Mouse (Mus musculus): Measurements from ENCODE around the gene Gucy1a1. TPM values are rescaled to one million over a fixed set of nuclear protein-coding genes. Genes with fewer than 3 reads are reported as not detected.
"Not testable (repeated sequence)": the region's sequence is repeated elsewhere in the genome, so short reads cannot be mapped to it uniquely, and the experiment has no call there.

Gucy1a1 gene
- total RNA-seq (2021), result 10 to 100 TPM; 69.2 to 89.4 TPM

DNA sequence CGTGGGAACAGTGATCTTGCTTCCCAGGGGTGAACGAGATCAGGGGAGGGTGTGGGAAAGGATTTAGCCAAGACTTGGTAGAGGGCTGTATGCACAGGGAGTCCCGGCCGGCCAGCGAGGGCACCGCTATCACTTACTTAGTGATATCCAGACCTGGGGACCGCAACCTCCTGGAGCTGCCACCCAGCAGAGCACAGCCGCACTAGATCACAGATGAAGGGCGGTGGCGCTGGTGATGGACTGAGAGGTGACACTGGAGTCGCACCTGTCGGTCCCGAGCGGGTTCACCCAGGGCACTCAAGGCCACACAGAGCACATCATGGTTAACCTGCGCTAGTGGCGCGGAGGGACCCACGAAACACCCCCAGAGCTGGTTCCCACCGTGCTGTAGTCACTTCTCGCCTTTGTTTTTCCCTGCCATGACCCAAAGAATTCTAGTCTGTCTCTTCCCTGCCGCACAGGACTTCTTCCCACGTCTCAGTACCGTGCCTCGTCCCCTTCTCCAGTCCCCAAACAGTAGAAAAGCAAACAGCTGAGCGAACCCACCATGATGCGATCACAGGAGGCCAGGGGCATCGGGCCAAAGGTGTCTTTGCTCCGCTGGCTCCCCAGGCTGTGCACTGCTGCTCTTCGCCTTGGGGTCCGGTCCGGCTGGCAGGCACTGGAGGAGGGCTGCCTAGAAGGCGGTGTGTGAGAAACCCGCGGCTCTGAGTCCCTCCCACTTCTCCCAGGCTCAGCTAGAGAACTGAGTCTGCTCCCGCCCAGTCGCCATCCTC lies at the start of gene Gucy1a1:
TSS of gene Gucy1a1 (minus strand) at position 664 of the 776 bp plus-strand sequence.
- intact Hi-C loops (cut with DNase I), result no loop called here
- DNase-seq (ENCODE audit: low spot score in 2 of 2), result peak; percentile 62 to 79

DNA sequence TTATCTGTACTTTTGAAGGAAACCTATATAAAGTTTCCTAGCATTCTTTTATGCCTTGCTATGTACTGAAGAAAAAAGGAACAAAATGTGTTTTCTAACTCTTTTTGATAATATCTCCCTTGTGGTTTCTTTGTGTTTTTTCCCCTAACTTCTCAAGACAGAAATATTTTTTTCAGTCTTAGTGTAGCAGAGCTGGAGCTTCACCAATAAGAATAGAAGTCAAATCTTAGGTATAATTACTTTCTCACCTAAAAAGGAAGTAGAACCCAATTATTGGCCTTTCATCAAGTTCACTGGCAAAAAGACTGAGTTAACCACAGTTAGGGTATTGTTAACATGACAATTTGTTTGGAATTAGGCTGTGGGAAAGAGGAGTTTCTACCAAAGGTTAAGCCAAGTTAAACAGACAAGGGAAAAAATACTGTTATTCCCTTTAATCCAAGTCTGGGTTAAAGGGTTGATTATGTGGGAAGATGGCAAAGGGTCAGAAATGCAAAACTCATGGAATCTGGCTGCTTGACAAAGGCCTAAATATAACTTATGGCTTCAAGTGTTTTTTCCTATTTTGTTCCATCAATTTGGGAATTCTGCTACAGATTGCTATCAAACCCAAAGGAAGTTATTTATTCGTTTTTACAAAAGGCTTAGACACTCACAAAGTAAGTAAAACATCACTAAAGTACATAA lies 46.1 kb upstream of the Gucy1a1 start:
- intact Hi-C loops (cut with DNase I), result no loop called here
- DNase-seq (ENCODE audit: low spot score in 2 of 2), result no peak

DNA sequence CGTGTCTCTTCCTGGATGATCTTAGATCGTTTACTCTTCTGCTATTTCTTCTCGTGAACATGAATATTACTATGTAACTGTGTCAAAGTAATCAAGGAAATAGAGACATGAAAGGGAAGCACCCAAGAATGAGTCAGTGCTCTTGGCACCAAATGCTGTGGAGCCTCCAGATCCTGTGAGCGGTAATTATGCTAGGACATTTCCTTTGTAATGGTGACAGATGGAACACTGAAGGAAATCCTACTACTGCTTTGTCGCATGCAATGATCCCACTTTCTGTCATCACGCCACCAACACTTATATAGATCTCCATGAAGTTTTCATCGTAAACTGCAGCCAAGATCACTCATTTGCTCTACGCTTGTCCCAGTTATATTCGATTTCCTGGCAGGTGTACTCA lies 40.0 kb upstream of the Gucy1a1 start:
- peak; percentile 6 to 85 for DNase-seq (ENCODE audit: low spot score in 2 of 2)
- intact Hi-C loops (cut with DNase I), result no loop called here

DNA sequence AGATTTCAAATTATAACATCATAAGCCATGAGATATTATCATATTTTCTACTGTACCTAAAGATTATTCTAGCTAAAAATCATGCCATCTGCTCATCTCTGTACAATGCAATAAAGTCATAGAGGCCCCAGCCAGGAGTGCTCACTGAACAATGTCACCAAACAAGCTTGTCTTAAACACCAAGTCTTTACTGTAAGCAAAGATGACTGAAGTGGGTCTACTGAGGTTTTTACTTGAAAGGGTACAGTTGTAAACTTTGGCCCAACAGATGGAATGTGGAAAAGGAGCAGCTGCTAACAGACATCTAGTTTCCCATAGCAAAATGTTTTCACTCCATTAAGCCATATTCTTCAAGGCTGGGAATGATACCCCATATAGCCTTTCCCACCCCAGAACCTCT lies 35.9 kb upstream of the Gucy1a1 start:
- no peak for DNase-seq (ENCODE audit: low spot score in 2 of 2)
- intact Hi-C loops (cut with DNase I), result no loop called here

DNA sequence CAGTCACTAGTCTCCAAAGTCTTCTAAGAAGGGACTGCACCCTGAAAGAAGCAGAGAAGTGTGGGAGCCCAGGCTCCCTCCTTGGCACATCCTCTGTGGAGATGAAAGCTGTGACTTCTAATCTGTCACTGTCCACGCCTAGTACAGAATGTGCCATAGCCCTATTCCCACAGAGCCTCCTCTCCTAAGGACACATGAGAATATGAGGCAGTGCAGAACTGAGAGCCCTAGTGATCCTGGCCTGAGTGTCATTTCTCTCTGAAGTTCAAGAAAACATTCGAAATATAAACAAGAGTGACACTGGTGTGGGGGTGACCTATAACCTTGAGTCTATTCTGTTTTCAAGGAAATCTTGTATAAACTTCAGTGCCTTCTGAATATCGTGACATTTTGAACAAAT lies 34.7 kb upstream of the Gucy1a1 start:
- DNase-seq (ENCODE audit: low spot score in 2 of 2), result no peak
- intact Hi-C loops (cut with DNase I), result no loop called here

DNA sequence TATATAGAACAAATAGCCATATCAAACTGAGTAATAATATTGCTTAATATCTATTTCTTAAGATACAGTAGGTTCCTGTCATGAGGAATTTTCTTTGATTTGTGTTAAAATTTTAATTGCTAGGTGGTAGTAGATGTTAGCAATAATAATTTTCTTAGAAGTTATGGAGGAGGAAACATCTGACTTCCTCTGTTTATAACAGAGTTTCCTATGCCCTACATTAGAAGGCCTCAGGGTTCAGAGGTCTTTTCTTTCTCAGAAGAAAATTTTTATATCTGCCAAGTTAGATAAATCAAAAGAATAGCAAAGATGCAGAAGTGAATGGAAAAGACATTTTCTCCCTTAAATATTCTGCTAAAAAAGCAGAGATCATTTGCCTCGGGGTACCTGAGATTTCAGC lies 29.9 kb upstream of the Gucy1a1 start:
- no peak for DNase-seq (ENCODE audit: low spot score in 2 of 2)
- intact Hi-C loops (cut with DNase I), result no loop called here

DNA sequence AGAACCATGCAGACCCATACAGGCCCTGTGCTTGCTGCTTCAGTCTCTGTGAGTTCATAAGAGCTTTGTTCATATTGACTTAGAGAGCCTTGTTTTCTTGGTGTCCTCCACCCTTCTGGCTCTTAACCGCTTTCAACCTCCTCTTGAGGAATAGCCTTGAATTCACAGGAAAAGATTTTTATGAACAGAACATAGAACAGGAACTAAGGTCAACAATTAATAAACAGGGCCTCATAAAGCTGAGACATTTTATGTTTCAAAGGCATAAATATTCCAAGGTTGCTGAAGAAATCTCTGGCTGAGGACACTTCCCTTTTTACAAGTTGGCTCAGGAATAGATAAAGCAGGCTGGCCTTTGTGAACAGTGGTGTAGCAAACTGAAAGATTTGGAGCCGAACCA lies 21.5 kb upstream of the Gucy1a1 start:
- no peak for DNase-seq (ENCODE audit: low spot score in 2 of 2)
- intact Hi-C loops (cut with DNase I), result no loop called here

DNA sequence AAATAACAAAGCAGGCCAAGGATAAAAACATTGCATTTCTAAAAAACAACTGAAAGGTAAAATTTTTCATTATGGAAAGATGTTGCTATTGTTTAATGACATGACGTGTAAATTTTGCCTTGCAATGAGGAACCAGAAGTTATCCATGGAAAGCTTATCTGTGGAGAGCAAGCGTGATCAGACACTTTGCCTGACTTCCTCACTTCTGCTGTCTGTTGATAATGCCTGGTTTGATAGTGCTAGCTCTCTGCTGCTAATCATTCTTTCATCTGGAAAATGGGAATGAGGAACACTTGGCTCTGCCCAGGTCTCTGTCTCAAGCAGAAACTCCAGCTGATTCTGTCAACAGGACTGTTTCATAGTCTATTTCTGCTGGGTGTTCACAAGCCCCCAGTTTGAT lies 20.3 kb upstream of the Gucy1a1 start:
- no peak for DNase-seq (ENCODE audit: low spot score in 2 of 2)
- intact Hi-C loops (cut with DNase I), result no loop called here

DNA sequence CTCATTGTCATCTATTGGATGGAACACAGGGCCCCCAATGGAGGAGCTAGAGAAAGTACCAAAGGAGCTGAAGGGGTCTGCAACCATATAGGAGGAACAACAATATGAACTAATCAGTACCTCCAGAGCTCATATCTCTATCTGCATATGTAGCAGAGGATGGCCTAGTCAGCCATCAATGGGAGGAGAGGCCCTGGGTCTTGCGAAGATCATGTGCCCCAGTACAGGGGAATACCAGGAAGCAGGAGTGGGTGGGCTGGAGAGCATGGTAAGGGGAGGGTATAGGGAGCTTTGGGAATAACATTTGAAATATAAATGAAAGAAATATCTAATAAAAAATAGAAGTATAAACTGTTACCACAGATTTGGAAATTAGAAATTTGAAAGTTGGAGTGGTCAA lies 17.4 kb upstream of the Gucy1a1 start:
- intact Hi-C loops (cut with DNase I); DNase-seq (ENCODE audit: low spot score in 2 of 2): not testable (repeated sequence)

DNA sequence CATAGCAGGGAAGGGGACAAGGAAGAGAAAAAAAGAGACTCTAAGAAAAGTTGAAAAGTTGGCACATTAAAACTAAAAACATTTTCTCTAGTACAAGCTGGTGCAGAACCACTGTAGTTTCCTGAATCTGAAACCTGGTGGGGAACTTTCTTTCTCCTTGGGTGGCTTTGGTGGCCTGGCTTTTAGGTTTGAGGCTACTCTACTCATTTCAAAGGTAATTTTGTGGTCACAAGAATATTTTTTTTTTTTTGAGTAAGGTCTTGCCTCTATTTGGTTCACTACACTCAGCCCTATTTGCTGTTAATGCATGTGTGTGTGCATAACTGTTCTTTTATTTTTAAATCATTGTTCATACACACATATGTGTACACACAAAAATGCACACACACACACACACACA lies 389 bp upstream of the Gucy1a1 start:
- intact Hi-C loops (cut with DNase I), result no loop called here
- DNase-seq (ENCODE audit: low spot score in 2 of 2), result no peak

DNA sequence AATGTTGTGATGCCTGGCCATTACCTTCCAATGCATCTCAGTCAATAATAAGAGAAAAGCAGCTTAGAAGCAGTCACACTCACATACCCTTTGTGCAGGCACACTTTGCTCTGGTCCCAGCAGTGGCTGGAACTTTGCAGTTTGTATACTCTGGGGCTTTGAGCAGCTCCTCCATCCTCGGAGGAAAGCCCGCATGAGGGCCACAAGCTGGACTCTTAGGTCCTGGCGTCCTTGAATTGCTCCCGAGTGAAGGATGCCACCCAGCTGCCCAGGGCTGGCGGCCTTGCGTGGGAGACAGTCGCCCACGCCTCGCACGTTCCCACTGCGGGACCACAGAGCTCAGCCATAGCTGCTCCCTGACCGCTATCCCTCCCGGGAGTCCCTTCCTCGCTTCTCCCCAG lies 864 bp downstream of the Gucy1a1 start:
- intact Hi-C loops (cut with DNase I), result loop anchor here (5.0 kb wide), 1 partner anchor 72 kb away; the partner anchor contains the start of gene Gucy1b1
- DNase-seq (ENCODE audit: low spot score in 2 of 2), result peak in 1 of 2 experiments; percentile 18

DNA sequence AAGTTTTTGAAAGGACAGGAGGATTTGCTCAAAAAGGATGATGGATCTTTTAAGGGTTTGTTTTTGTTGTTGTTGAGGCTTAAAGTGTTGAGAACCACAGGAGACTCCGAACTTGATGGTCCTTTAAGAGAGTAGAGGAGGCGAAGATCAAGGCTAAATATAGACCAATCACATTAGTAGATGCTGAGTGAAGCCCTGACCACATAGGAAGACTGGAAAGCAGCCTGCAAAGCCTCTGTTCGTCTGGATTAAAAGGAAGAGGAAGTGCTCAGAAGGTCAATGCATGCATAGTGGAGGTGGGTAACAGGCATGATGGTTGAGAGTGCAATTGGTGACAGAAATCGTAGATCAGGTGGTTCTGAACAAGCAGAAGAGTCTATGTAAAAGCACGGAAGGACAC lies 4.8 kb downstream of the Gucy1a1 start:
- DNase-seq (ENCODE audit: low spot score in 2 of 2), result no peak
- intact Hi-C loops (cut with DNase I), result loop anchor here (5.0 kb wide), 1 partner anchor 68 kb away; the partner anchor contains the start of gene Gucy1b1

DNA sequence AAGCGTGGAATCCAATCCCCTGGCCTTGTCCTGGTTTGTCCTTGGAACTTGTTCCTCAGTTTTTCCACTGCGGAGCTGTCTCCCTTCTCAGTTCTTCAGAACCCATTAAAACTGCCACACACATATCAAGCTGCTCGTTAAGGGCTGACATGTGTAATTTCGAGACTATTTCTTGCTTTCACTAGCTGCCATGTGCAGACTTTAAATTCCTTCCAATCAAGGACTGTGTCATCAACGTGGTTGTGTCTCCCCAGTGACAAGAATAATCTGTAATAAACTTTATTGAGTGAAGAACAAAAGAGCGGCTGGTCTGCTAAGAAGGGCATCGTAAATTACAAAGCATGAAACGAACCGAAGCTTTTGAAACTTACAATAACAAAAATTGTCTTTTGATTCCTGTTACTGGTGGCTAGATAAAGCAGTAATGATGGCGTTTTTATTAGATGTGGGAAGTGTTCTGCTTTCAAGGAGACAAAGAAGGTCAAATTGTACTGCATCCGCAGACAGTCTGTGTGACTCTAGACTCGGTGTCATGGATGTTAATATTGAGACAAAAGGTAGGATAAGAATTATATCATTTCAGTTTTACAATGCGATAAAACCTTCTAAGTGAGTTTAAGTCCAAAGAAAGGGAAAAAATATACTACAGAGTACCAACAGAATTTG lies 7.5 kb downstream of the Gucy1a1 start:
- DNase-seq (ENCODE audit: low spot score in 2 of 2), result no peak
- intact Hi-C loops (cut with DNase I), result no loop called here

DNA sequence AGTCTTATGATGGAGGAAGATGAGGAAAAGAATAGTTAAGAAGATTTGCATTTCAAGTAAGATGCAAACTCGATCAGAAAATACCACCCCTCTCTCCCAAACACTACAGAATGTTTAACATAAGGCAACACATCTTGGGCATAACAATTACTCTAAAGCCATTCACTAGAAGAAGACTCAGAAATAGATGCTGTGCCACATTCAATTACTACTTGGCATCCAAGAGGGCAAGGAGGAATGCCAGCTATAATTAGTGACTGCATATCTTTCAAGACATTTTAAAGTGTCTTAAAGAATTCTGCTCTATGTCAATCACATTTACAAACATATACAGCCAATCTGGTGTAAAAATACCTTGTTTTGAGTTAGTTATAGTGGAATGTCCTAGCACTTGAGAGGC lies 10.1 kb downstream of the Gucy1a1 start:
- intact Hi-C loops (cut with DNase I), result no loop called here
- DNase-seq (ENCODE audit: low spot score in 2 of 2), result no peak

DNA sequence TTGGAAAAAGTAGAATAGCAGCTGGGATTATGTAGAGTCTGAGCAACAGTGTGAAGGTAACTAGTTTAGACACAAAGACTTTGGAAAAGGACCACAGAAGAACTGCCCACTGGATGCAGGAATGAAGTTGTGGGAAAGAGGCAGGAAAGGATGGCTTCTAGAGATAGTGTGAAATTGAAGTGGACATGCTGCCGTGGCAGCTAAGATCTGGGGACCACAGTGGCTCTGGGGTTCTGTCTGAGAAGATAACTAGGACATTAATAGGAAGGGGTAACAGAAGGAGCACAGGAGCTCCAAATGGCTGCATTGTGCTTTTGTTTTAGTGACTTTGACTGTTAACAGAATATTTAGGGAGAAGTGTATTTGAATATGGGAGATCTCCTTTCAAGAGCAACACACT lies 16.3 kb downstream of the Gucy1a1 start:
- intact Hi-C loops (cut with DNase I), result no loop called here
- DNase-seq (ENCODE audit: low spot score in 2 of 2), result no peak

DNA sequence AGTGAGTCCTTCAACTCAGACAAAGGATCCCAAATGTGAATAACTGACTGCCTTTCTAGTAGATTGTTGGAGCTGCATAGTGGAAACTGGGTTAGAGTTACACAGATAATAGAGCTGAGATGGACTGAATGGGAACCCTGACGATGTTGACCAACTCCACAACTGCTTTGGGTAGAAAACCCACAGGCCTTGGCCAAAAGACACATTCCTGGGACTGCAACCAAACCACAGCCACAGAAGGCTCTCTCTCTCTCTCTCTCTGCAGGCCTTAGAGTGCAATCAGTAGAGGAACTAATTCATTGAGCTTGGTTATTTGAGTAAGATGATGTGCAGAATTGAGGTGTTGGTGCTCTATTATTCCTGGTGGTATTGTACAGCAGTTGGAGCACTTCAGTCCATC lies 21.0 kb downstream of the Gucy1a1 start:
- intact Hi-C loops (cut with DNase I), result no loop called here
- DNase-seq (ENCODE audit: low spot score in 2 of 2), result no peak

DNA sequence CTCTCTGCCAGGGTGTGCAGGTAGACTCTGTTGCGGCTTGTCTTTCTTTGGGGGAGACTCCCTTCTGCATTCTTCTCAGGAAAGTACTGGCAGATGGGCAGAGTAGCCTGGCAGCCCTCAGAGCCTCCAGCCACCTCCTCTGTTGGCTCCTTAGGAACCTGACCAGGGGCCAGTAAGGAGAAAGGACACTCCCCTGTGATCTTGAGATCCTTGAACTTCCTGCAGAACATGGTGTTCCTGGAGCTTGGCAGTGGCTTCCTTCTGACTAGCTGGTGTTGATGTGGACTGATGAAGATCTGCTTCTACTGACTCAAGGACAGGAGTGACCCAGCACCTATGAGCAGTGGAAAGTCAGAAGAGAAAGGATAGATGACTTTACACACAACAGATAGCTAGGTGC lies 26.7 kb downstream of the Gucy1a1 start:
- intact Hi-C loops (cut with DNase I), result no loop called here
- DNase-seq (ENCODE audit: low spot score in 2 of 2), result no peak

DNA sequence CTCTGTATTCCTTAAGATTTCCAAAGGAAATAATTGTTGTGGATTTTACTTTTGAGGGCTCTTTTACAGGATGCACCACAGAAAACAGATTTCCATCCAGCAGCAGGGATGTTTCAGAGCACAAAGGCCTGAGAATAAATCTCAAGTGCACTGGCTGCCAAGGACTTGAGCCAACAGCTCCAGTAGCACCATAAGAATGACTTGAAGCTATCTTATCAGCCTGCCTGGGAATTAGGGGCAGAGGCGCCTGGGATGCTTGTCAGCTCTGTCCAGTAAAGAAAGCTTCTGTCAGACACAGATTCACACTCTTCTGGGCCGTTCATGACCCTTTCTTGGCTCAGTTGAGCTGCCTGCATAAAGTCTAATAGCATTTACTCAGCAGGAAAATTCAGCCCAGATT lies 33.1 kb downstream of the Gucy1a1 start:
- DNase-seq (ENCODE audit: low spot score in 2 of 2), result no peak
- intact Hi-C loops (cut with DNase I), result no loop called here

DNA sequence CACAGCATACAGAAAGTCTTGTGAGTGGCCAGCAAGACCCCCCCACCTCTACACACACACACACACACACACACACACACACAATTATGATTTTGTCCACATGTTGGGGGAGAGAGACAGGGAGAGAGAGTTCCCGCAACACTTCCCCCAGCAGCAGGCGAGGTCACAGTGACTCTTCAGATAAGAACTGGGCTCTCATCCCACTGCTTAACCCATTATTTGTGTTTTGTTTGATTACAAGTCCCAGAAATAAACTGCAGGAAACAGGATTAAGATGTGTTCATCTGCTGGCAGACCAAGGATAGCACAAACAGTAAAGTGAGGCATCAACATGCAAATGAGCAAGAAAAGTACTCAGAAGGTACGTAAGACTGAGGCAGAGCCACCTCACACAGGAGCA lies 33.6 kb downstream of the Gucy1a1 start:
- no peak for DNase-seq (ENCODE audit: low spot score in 2 of 2)
- intact Hi-C loops (cut with DNase I), result no loop called here

DNA sequence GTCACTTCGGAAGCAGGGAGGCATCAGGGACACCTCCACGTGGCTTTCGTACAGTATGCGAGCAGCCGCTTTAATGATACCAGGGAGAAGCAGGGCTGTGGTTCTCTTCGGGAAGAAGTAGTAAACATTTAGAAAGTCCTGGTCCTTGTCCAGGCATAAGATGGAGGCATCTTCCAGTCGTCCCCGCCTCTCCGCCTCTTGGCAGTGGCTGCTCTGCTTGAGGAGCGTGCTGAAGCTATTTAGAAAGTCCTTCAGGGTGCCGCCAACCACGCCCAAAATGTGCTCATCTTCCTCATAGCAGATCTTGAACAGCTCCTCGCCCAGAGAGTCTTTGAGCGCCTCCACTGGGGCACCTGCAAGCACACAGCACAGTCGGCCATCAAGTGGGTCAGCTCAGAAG lies 36.6 kb downstream of the Gucy1a1 start:
- intact Hi-C loops (cut with DNase I), result no loop called here
- DNase-seq (ENCODE audit: low spot score in 2 of 2), result peak in 1 of 2 experiments; percentile 21

DNA sequence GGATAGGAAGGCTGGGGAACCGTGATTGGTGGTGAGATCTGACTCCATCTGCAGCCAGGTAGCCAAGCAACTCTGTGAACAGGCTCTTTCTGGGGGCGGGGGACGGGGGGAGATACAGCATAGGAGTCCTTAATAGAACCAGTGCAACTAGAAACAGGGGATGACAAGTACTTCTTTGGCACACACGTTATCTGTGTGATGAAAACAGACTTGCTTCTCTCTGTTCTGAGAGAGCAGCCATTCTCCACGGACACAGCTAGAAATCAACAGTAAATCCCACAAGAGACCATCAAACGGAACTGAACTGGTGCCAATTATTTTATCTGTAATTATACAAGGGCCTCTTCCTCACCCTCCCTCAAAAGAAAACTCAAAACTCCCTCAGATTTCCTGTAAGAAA lies 41.4 kb downstream of the Gucy1a1 start:
- DNase-seq (ENCODE audit: low spot score in 2 of 2), result no peak
- intact Hi-C loops (cut with DNase I), result no loop called here

All from left cerebral cortex, postnatal 25 days (tissue).